Mouse (Mus musculus) forebrain, embryonic 13.5 days (tissue): Measurements from ENCODE around the gene Pus7. TPM values are rescaled to one million over a fixed set of nuclear protein-coding genes. Genes with fewer than 3 reads are reported as not detected.
"Not testable (repeated sequence)": the region's sequence is repeated elsewhere in the genome, so short reads cannot be mapped to it uniquely, and the experiment has no call there.

Experiments used
- ATAC-seq: fragments of 200-750 bp; cut with Nextera tagmentation; 2 replicates; pipeline ENCODE4 v1.8.0; 2017
- H3K27ac ChIP-seq: fragments of 300-500 bp; sonication (generic); 2 replicates; pipeline ENCODE4 v1.5.1; 2015; ENCODE audit warnings: inconsistent platforms, mild to moderate bottlenecking, moderate library complexity
- H3K27me3 ChIP-seq: fragments of 300-500 bp; sonication (generic); 2 replicates; pipeline ENCODE4 v1.6.1; 2015; ENCODE audit warnings: mild to moderate bottlenecking, inconsistent platforms
- H3K36me3 ChIP-seq: fragments of 300-500 bp; sonication (generic); 2 replicates; pipeline ENCODE4 v1.6.1; 2015; ENCODE audit warnings: mild to moderate bottlenecking, inconsistent platforms; ENCODE audit not compliant: poor library complexity, severe bottlenecking
- H3K4me1 ChIP-seq: fragments of 300-500 bp; sonication (generic); 2 replicates; pipeline ENCODE4 v1.6.1; 2015; ENCODE audit warnings: inconsistent platforms
- H3K4me2 ChIP-seq: fragments of 300-500 bp; sonication (generic); 2 replicates; pipeline ENCODE4 v1.6.1; 2015; ENCODE audit warnings: inconsistent platforms, mild to moderate bottlenecking, moderate library complexity
- H3K4me3 ChIP-seq: fragments of 300-500 bp; sonication (generic); 2 replicates; pipeline ENCODE4 v1.5.1; 2015; ENCODE audit warnings: mild to moderate bottlenecking, inconsistent platforms
- H3K9ac ChIP-seq: fragments of 300-500 bp; sonication (generic); 2 replicates; pipeline ENCODE4 v1.6.1; 2015; ENCODE audit warnings: mild to moderate bottlenecking, inconsistent platforms
- H3K9me3 ChIP-seq: fragments of 300-500 bp; sonication (generic); replicated peaks from 2 replicates; pipeline ENCODE4 v1.6.1; 2016; ENCODE audit warnings: inconsistent platforms
- WGBS: fragments of 180-500 bp; shearing (Covaris S2); methylation state at CpG from one replicate; pipeline ENCODE4 v1.1.7; 2015; 5-methylcytosine and 5-hydroxymethylcytosine counted together
- polyA plus RNA-seq: library from polyadenylated mRNA; unstranded; fragments of >200 nt; fragmentation: Nextera tagmentation; extraction: Ambion mirVana; gene quantifications from 2 replicates; pipeline ENCODE4 v1.2.1, GENCODE M21; 2015

Gene Pus7
- polyA plus RNA-seq, 1 experiment from 2014 or later, result 19.8 TPM

- H3K27ac ChIP-seq, result no peak overlapping the region
- H3K36me3 ChIP-seq, result peaks cover 51% of the 10 kb centered on the region
- H3K9me3 ChIP-seq, result peaks cover 29% of the 10 kb centered on the region
- H3K4me3 ChIP-seq, result no peak overlapping the region
- H3K4me2 ChIP-seq, result no peak overlapping the region
- no peak overlapping the region for H3K9ac ChIP-seq
- WGBS, result 98% methylated on average over 1 of the region's 1 CpGs
- H3K27me3 ChIP-seq, result no peaks in the 10 kb centered on the region
- ATAC-seq, result no peak
- 0 out of 2 replicates have a peak, but pooled peaks cover 4% of the 10 kb centered on the region for H3K4me1 ChIP-seq
These were observed 73.8 kb downstream of the Pus7 start for GRCm38 (mm10) chr5:23709661-23710060.

GRCm38 (mm10) chr5:23706601-23707597 lies 76.6 kb downstream of the Pus7 start:
- not testable (repeated sequence) for H3K27ac ChIP-seq, ATAC-seq, H3K4me1 ChIP-seq, H3K4me3 ChIP-seq, H3K4me2 ChIP-seq, H3K27me3 ChIP-seq, H3K9ac ChIP-seq
- WGBS, result 98% methylated on average over 34 of the region's 34 CpGs
- H3K36me3 ChIP-seq, result peaks cover 76% of the 10 kb centered on the region
- peaks cover 49% of the 10 kb centered on the region for H3K9me3 ChIP-seq

GRCm38 (mm10) chr5:23697457-23697856 lies 86.1 kb downstream of the Pus7 start:
- H3K9me3 ChIP-seq, result peaks cover 29% of the 10 kb centered on the region
- peaks cover 50% of the 10 kb centered on the region for H3K36me3 ChIP-seq
- 100% methylated on average over 1 of the region's 1 CpGs for WGBS
- H3K4me2 ChIP-seq, result no peak overlapping the region
- H3K4me3 ChIP-seq, result no peak overlapping the region
- no peak overlapping the region for H3K9ac ChIP-seq
- no peak overlapping the region for H3K27ac ChIP-seq
- H3K4me1 ChIP-seq, result no peaks in the 10 kb centered on the region
- H3K27me3 ChIP-seq, result no peaks in the 10 kb centered on the region
- ATAC-seq, result no peak

Other genes with a start within 250 kb of the Pus7 start
- gene Srpk2, start 99.1 kb downstream of the Pus7 start, polyA plus RNA-seq, result 89.5 and 92.8 TPM in 2 replicates
- gene Rint1, start 4.0 kb upstream of the Pus7 start, polyA plus RNA-seq, result 29.8 and 34.8 TPM in 2 replicates
- 130 and 142 TPM in 2 replicates for gene Tomm7, start 60.5 kb upstream of the Pus7 start, polyA plus RNA-seq
- 40.9 and 44.3 TPM in 2 replicates for gene Fam126a, start 247.0 kb upstream of the Pus7 start, polyA plus RNA-seq